Mouse (Mus musculus) spleen, adult 18-20 months (tissue): ENCODE measurements at regions not wholly inside any gene's neighbourhood (a gene's known extent, or its start where the extent isn't known, plus 50 kb on each side); places are given as distances from the start of the nearest gene placed in this dataset.
A peak's percentile ranks its signal among the peaks of the same experiment; 100 is the strongest.

Experiments used
- DNase-seq, 2 experiments: peaks; one replicate each; pipeline ENCODE4 v3.0.0; 2022; ENCODE audit warnings: mixed read lengths in 2 of 2

DNA sequence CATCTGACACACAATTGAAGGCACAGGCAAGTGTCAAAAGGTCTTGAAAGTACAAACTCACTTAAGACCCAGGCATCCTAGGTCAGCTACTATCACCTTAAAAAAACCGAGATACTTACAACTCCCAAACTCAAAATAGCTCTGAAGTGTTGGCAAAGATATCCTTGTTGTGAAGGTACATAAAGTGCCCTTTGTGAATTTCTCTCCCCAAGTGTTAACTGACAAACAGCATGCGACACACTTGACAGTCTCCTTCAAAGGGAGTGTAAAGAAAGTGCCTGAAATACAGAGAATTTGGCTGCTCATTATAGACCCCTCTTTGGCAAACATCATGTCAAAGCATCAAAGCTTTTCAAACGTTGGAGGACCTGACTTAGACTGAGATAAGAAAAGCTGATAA lies 2634.2 kb downstream of the 9330182O14Rik start:
- DNase-seq, result no peak

DNA sequence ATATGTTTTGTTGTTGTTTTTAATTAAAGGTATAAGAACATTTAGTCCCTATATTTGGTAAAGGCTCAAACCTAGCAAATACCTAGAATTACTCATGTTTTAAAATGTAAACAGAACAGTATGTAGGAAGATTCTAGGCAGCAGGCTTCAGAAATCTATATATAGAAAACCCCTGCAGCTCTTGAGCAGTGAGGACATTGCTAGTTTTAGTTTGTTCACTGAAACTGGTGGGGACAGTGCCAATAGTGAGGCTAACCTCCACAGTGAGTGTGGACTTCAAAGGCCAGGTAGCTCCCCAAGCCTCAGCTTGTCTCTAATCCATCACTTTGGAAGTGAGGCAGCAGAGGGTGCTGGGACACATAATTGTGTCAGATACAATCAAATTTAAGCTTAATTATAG lies 2645.7 kb downstream of the 9330182O14Rik start:
- DNase-seq, result no peak

DNA sequence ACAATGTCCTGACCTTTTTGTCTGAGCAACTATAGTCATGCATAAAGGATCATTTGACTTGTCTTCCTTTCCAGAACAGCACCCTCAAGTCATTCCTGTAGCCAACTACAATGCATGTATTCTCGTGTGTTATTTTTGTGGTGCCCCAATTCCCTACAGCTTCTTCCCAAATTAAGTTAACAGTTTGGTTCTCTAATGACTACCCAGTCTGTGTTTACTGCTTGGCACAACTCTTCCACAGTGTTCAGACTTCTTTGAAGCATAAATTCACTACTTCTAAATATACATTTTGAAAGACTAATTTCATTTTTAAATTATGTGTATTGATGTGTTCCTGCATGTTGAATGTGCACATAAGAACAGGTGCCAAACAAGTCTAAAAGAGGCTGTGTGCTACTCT lies 2667.1 kb downstream of the 9330182O14Rik start:
- DNase-seq, result no peak

DNA sequence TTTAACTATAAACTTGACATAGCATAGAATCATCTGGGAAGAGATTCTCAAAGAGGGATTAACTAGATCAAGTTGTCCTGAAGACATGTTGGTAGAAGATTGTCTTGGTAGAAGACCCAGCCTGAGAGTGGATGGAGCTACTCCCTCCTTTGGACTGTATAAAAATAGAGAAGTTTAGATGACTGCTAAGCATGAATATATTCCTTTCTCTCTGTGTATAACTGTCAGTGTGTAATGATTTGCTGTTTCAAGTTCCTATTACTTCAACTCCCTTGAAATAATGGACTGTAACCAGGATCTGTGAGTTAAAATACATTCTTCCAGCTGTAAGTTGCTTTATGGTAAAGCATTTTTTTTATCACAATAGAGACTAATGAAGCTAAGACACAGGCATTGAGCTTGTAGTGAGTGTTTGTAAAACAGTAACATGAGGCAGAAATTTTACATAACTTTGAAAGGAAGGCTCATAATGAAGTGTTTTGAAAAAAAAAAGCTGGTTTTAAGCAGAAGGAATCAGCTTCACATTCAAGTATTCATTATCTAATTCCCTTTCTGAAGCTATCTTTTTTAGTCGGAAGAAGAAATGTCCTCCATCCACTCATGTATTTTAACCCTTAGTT lies 2676.8 kb downstream of the 9330182O14Rik start:
- DNase-seq, result no peak

DNA sequence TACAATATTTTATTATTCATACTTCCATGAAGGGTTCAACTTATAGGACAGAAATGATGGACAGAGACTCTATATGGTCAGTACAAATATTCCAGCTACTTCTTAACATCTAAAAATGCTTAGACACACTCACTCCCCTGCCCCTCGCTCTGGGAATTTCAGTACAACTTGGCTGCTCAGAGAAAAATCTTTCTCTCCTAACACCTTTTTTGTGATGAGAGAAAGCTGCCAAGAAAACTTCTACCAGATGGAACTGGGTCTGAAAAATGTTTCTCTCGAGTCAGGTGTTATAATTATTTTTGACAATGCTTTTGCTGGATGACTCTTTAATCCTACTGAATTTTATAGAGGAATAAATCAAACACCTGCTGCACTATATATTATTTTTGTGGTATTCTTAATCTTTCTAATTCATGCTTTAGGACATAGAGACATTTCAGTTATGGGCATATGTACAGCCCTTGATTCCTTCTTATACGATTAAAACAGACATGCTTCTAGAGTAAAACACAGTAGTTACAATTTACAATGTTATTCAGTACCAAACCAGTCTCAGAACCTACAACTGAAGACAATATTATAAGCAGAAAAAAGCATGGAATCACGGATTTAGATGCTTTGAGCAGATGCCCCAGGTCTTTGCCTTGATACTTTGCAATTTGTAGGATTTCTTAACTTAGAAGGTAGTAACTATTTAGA lies 2681.0 kb downstream of the 9330182O14Rik start:
- no peak for DNase-seq

DNA sequence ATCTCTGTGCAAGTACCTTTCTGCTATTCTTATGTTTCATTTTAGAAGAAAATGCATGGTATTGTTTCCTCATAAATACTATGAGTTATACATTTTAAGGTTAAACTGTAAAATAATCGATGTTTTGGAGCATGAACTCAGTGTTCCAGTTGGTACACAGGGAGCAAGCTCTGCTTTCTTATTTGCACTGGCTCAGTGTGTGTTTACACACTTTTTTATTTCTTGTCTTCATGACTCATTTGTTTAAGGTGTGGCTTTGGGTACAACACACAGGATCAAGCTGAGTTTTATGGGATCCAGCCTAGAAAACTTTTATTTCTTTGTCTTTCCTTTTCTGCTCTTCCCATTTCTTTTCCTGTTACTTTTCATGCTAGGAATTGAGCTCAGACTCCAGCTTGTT lies 2704.7 kb downstream of the 9330182O14Rik start:
- no peak for DNase-seq

DNA sequence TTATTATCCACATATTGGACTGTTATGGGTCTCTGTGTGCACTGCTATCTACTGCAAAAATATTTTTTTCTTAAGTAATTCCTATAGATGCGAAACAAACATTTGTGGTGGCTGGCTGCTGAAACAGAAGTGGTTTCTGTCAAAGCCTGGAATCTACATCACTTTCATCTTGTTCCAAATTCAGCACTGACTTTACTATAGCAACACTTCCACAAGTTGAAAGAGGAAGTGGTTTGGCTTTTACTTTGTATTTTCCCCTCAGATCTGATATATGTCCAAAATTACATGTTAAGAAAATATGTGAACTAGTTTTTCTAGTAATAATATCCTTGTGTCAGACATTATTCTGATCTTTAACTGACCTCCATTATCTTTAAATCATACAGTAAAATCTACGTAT lies 2715.8 kb downstream of the 9330182O14Rik start:
- DNase-seq, result no peak

DNA sequence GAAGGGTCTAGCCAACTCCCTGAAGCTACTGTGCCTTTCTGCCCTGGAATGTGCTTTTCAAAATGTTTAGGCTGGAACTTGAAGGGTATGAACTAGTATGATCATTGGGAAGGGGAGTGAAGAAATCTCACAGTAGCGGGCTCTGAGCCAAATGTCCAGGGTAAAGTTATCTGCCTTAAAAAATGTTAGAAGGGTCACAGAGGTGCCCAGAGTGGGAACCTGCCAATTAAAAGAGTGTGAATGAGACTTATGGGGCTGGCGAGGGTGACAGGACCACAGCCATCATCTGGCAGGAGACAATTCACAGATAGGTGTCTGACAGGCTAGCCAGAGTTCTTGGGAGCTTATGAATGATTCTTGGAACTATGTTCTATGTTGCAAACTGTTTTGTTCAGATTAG lies 2738.3 kb downstream of the 9330182O14Rik start:
- DNase-seq, result no peak

DNA sequence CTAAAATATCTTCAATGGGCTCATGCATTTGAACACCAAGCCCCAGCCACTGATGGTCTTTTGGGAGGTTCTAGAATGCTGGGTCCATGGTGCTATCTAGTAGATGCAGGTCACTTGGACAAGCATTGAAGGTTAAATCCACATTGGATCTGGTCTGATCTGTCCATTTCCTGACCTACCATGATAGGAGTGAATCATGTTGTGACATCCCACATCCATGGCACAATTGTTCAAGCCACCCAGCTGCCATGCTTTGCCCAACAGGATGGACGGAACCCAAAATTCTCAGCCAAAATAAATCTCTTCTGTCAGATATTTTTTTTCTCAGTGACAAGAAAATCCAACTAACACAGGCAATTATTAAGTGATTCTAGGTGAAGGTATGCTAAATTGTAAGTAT lies 2760.4 kb downstream of the 9330182O14Rik start:
- no peak for DNase-seq

DNA sequence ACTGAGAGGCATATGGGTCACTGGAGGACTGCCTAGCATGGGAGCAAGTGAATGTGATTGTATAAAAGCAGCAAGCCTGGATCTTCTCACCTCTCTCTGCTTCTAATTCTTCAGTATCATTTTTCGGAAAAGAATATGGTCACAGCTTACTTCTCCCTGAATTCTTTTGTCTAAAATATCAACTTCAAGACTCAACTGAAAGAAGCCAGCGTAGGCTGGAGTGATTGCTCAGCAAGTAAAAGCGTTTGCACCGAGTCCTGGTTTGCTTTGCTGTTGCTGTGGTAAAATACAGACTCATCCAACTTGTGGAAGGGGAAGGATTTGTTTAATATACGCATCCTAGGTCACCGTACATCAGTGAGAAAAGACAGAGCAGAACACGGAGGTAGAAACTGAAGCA lies 2765.9 kb downstream of the 9330182O14Rik start:
- DNase-seq, result no peak

DNA sequence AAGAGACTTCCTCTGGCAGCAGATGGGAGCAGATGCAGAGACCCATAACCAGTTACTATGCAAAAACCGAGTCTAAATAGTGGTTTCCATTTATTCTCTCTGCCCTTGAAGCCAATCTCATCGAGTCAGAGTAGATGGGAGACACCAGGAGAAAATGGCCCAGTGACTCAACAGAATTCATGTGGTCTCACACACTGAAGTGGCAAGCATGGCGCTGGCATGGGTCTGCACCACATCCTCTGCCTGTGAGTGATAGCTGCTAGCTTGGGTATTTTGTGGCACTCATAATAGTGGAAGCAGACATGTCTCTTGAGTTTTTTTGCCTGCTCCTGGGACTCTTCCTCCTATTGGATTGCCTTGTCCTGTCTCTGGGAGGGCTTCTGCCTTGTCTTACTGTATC lies 2767.6 kb downstream of the 9330182O14Rik start:
- no peak for DNase-seq

DNA sequence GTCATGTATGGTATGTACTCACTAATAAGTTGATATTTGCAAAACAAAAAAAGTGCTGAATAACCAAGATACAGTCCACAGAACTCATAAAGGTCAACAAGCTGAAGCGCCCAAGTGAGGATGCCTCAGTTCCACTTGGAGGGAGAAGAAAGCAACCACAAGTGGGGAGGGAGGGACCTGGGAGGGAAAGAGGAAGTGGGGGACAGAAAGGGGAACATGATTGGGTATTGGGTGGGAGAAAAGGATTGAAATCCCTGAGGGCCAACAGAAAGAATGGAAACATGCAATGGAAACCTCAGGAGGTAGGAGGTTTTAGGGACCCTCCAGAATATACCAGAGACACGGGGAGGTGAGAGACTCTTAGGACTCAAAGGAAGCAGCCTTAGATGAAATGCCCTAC lies 2777.2 kb downstream of the 9330182O14Rik start:
- no peak for DNase-seq

DNA sequence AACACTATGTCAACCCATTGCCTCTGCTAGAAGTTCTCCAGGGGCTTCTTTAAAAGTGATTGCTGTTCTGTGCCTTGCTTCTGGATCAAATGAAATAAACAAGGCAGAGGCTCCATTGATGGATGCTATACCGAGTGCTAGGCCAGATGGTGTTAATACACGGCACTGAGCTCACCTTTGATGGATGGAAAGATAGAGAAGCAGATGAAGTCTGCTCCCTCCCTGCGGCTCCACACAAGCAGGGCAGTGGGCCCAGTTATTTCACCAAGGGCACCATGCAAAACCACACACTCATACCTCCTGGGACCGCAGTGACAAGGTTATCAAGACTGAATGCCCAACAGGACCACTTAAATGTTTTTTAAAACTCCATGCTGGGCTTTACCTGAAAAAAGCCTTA lies 2778.7 kb downstream of the 9330182O14Rik start:
- DNase-seq, result no peak

DNA sequence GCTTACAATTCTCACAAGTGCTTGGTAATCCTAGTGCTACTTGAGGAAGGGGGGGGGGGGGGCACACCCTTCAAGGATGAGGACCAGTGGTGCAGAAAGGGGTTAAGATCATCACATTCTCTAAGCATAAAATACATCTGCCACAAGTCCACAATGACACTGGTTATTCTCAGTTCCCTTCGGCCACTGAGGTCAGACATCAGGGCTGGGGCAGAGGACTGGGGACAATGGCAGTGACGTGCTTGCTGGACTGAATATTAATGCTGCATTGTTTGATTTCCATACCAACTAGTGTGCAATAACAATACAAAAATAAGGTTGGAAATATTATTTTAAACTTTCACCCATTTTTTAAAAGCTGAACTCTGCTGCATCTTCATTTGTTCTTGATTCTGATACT lies 2779.1 kb downstream of the 9330182O14Rik start:
- no peak for DNase-seq

DNA sequence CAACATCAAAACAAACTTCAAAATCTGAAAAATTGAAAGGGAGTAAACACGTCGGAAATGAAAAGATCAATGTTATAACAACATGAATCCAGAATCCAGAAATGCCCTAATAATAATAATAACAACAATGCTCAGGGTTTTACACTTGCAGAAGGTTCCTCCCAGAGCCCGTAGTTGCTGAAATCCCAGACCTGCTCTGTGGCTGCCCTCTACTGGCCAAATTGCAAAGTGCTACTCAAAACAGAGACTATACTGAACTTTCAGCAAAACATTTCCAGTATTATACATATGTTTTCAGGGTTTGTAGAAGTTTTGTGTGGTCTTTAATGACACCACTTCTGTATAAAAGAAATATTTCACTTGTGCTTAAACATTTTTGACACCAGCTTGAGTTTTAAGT lies 2779.9 kb downstream of the 9330182O14Rik start:
- peak in 1 of 2 experiments; percentile 41 for DNase-seq

DNA sequence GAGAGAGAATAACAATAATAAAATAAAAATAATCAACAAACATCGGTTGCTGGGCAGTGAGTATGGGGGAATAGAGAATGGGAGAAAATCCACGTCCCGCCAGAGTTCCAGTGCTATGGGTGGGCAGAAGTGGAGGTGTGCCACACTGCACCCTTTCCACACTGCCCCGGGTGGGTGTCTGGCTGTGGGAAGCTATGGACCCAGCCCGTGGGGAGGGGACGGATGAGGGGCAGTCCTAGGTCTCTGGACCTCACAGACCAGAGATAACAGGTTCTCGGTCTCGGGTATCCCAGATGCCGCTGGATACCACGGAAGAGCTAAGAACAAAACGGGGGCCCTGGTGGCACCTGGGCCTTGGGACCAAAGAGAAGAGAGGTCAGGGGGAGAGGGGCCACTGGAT lies 2781.0 kb downstream of the 9330182O14Rik start:
- DNase-seq, result no peak

DNA sequence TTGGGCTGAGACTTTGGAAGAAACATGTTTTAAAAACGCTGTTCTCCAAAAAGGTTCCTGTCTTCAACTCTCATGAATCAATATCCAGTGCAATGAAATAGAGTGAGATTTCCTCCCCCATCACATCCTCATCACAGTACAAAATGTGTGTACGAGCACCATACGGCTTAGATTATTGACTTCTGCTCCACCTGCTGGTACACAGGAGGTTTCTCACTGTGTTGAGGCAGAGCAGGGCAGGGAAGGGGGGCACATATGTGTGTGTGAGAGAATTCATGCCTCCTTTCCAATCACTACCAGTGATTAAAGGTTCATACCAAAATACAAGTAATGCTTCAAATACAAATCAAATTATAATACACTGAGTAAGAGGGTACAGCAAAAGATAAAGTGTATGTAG lies 2787.5 kb downstream of the 9330182O14Rik start:
- DNase-seq, result no peak

DNA sequence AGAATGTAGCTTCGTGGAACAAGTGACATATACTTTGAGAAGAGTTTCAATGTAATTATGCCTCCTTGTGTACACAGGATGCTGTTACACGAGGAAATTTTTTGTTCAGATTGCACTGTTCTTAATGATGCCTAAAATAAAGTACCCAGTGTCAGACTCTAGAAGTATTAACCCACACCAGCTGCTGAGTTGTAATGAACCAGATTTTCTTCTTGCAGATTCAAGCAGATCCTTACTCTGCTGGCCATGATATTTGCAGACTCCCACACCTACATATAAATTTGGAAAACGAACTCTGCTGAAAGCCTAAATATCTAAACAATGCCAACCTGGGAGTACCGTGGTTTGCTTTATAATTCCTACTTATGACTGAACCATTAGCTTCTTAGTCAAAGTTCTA lies 2794.2 kb downstream of the 9330182O14Rik start:
- DNase-seq, result no peak

DNA sequence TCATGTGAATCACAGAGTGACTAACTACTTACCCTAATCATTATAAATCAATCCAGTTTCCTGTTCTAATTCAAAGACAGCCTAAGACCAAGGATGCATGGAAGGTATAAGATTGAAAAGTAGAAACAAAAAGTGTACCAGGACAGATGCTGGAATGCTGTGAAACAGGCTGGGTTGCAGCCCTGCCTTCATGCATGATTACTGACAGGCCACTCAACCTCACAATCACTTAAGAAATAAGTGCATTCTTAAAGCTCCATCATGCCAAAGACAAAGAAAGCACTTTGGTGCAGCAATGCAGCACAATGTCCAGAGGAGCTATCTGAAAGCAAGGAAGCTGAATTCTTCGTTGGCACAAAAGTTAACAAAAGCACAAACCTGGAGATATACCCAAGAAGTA lies 2810.4 kb downstream of the 9330182O14Rik start:
- no peak for DNase-seq

DNA sequence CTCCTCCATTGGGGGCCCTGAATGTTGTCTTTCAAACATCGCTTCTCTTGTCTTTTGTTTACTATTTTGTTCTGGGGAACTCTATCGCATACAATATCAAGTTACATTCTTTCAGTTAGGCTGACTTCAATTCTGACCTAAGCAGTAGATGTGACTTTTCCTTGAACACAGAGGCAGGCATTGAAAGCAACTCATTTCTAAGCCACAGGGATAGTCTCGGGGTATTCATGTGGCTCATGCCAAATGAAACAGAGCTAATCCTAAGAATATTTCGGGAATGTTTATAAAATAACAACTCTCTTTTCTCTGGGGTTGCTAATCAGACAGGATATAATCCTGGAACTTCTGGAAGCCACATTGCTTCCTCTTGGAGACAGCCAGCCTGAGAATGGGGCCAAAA lies 2821.0 kb downstream of the 9330182O14Rik start:
- no peak for DNase-seq

DNA sequence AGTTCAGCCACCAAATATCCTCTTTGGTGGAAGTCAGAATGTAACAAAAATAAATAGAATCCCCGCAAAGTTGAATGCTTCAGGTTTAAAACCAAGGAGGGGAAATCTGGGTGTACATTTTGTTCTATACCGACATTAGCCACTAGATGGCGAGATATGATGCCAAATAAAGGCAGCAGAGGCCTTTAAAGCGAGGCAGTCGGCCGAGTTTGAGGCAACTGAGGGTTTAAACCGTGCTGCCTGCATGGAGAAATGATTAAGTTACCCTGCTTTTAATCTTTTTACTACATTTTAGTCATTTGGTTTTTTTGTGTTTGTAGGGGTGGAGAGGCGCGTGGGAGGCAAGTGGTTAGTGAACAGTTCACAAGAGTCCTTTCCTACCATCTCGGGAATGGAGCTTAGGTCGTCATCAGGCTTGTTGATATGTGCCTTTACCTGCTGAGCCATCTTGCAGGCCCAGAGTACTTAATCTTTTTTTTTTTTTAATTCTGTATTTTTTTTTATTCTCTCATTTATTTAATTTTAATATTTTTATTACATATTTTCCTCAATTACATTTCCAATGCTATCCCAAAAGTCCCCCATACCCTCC lies 2828.7 kb downstream of the 9330182O14Rik start:
- DNase-seq, result peak in 1 of 2 experiments; percentile 4

DNA sequence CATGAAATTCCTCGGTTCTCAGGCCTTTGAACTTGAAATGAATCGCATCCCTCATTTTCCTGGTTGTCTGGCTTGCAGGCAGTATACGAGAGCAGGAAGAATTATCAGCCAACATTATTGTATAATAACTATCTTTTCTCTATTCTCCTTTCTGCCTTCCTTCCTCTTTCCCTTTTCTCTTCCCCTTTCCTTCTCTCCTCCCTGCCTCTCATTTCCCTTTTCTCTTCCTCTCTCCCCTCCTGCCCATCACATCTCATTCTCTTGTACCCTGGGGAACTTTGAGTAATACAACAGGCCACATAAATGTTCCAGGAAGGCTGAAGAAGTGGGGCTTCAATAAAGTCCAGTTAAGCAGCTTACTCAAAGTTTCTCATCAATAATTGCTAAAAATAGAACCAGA lies 2831.1 kb downstream of the 9330182O14Rik start:
- DNase-seq, result no peak
